Mouse (Mus musculus): Measurements from ENCODE around the gene Dennd4c.

DNA sequence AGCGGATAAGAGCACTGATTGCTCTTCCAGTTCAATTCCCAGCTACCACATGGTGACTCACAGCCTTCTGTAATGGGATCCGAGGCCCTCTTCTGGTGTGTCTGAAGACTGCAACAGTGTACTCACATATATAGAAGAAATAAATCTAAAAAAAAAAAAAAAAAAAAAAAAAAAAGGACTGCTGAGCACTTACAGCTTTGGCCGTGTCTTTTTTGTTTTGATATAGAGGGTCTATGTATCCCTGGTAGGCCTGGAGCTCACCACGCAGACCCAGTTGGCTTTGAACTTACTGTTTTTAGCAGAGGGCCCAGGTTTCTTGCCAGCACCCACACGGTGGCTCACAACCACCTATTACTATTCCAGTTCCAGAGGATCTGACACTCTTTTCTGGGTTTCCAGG lies 115.7 kb downstream of the Dennd4c start:
- TF ChIP-seq MYOG (IDR thresholded peaks at IDR 0.05; ENCODE audit: control insufficient read depth, extremely low read depth, insufficient read length) (no peak), CTCF (IDR thresholded peaks at IDR 0.05; ENCODE audit: control insufficient read depth, insufficient read depth, insufficient read length) (no peak), FOSL1 (IDR thresholded peaks at IDR 0.05; ENCODE audit: insufficient read depth, low read length, poor library complexity, severe bottlenecking) (no peak), MYOD1 (IDR thresholded peaks at IDR 0.05; ENCODE audit: control insufficient read depth, insufficient read length, low read depth) (no peak), USF1 (IDR thresholded peaks at IDR 0.05; ENCODE audit: low read depth) (no peak)
